Mouse (Mus musculus): Measurements from ENCODE around the gene Exoc8. TPM values are rescaled to one million over a fixed set of nuclear protein-coding genes. Genes with fewer than 3 reads are reported as not detected.

Gene Exoc8
- total RNA-seq, 2 experiments from 2014 or later = 18.9 to 19.2 TPM

- intact Hi-C loops (cut with DNase I) = loop anchor here (2.0 kb wide), 1 partner anchor 30 kb away; no protein-coding TSS in a partner anchor
- DNase-seq (ENCODE audit: low spot score) = no peak
Observed at GRCm38 (mm10) chr8:124863163-124863677, 34.3 kb downstream of the Exoc8 start.

GRCm38 (mm10) chr8:124862321-124863162 lies 35.0 kb downstream of the Exoc8 start, which contains the start of the genes Gnpat and 2810004N23Rik:
Gene Gnpat (plus strand): TSS chr8:124863033.
Gene 2810004N23Rik (minus strand): TSS chr8:124863120.
- intact Hi-C loops (cut with DNase I) = loop anchor here (2.0 kb wide), 1 partner anchor 30 kb away; no protein-coding TSS in a partner anchor

GRCm38 (mm10) chr8:124860188-124860587 lies 37.3 kb downstream of the Exoc8 start:
- intact Hi-C loops (cut with DNase I) = no loop called here
- DNase-seq (ENCODE audit: low spot score) = no peak

More at GRCm38 (mm10) chr8:124862321-124863162, 35.0 kb downstream of the Exoc8 start, which contains the start of the genes Gnpat and 2810004N23Rik:
- DNase-seq (ENCODE audit: low spot score) = peak; percentile 89

GRCm38 (mm10) chr8:124859466-124859865 lies 38.0 kb downstream of the Exoc8 start:
- no peak for DNase-seq (ENCODE audit: low spot score)
- intact Hi-C loops (cut with DNase I) = no loop called here

GRCm38 (mm10) chr8:124853511-124853910 lies 44.0 kb downstream of the Exoc8 start:
- no peak for DNase-seq (ENCODE audit: low spot score)
- intact Hi-C loops (cut with DNase I) = no loop called here

- intact Hi-C loops (cut with DNase I) = no loop called here
- no peak for DNase-seq (ENCODE audit: low spot score)
Observed at GRCm38 (mm10) chr8:124845573-124845972, 51.9 kb downstream of the Exoc8 start.

- intact Hi-C loops (cut with DNase I) = no loop called here
Observed at GRCm38 (mm10) chr8:124845131-124845530, 52.4 kb downstream of the Exoc8 start.

More at GRCm38 (mm10) chr8:124845131-124845530, 52.4 kb downstream of the Exoc8 start:
- no peak for DNase-seq (ENCODE audit: low spot score)

Other genes with a start within 250 kb of the Exoc8 start
- gene 2310022B05Rik, start 234.3 kb downstream of the Exoc8 start, total RNA-seq (2021) = 10 to 100 TPM; 71.7 to 83.3 TPM
- gene Ttc13, start 175.7 kb downstream of the Exoc8 start, total RNA-seq (2021) = 10 to 100 TPM; 14.9 to 17.6 TPM
- gene Arv1, start 175.6 kb downstream of the Exoc8 start, total RNA-seq (2021) = 1 to 10 TPM; 4.4 to 5.0 TPM
- 1 to 10 TPM in 1 of 2 experiments, under 1 TPM in 1; 0.78 to 1.2 TPM for gene Fam89a, start 145.9 kb downstream of the Exoc8 start, total RNA-seq (2021)
- gene Trim67, start 104.6 kb downstream of the Exoc8 start, total RNA-seq (2021) = under 1 TPM; 0.53 to 0.73 TPM
- gene Gnpat, start 34.7 kb downstream of the Exoc8 start, total RNA-seq (2021) = 100 to 1,000 TPM; 168 to 181 TPM
- gene 2810004N23Rik, start 34.6 kb downstream of the Exoc8 start, total RNA-seq (2021) = 10 to 100 TPM; 39.7 to 45.5 TPM
- gene Sprtn, start 181 bp upstream of the Exoc8 start, total RNA-seq (2021) = 10 to 100 TPM in 1 of 2 experiments, 1 to 10 TPM in 1; 9.5 to 12.2 TPM
- 100 to 1,000 TPM; 272 to 278 TPM for gene Egln1, start 51.6 kb upstream of the Exoc8 start, total RNA-seq (2021)
- gene Tsnax, start 115.3 kb upstream of the Exoc8 start, total RNA-seq (2021) = 10 to 100 TPM; 71.0 to 71.6 TPM
- 1 to 10 TPM; 1.7 to 3.0 TPM for gene Disc1, start 156.5 kb upstream of the Exoc8 start, total RNA-seq (2021)